Mouse (Mus musculus) ES-E14 (cell line): Measurements from ENCODE around the gene Cd207. TPM values are rescaled to one million over a fixed set of nuclear protein-coding genes. Genes with fewer than 3 reads are reported as not detected.

Source experiments
- DNase-seq: peaks from one replicate; pipeline ENCODE4 v3.0.0-alpha.2; 2013; ENCODE audit warnings: low read depth, low spot score
- H3K27ac ChIP-seq: 2 replicates; pipeline ENCODE4 v1.5.1; 2012; ENCODE audit warnings: low read depth, mild to moderate bottlenecking, low read length, moderate library complexity, mixed read lengths; ENCODE audit not compliant: poor library complexity, insufficient read depth, severe bottlenecking
- H3K36me3 ChIP-seq: 2 replicates; pipeline ENCODE4 v1.6.1; 2012; ENCODE audit warnings: mild to moderate bottlenecking, low read length, moderate library complexity, mixed read lengths; ENCODE audit not compliant: control insufficient read depth, poor library complexity, insufficient read depth, severe bottlenecking
- H3K4me1 ChIP-seq, 2 experiments: fragments of 150-350 bp in 1 of 2; sonication (generic) in 1 of 2; 2 replicates each; pipeline ENCODE4 v1.6.1; 2012; ENCODE audit warnings: low read length in 2 of 2, mild to moderate bottlenecking in 1 of 2, mixed read lengths in 1 of 2; ENCODE audit not compliant: control insufficient read depth in 2 of 2, insufficient read depth in 2 of 2, poor library complexity in 1 of 2
- H3K4me3 ChIP-seq, 2 experiments: fragments of 150-350 bp in 1 of 2; sonication (generic) in 1 of 2; 2 replicates each; pipeline ENCODE4 v1.5.1; 2012; ENCODE audit warnings: low read length in 2 of 2, low read depth in 1 of 2, mild to moderate bottlenecking in 1 of 2, mixed read lengths in 1 of 2; ENCODE audit not compliant: insufficient read depth in 1 of 2, poor library complexity in 1 of 2, severe bottlenecking in 1 of 2
- H3K9ac ChIP-seq: 2 replicates; pipeline ENCODE4 v1.6.1; 2012; ENCODE audit warnings: low read depth, mild to moderate bottlenecking, low read length, mixed read lengths; ENCODE audit not compliant: poor library complexity, insufficient read depth, severe bottlenecking
- H3K9me3 ChIP-seq: fragments of 150-350 bp; sonication (generic); 2 replicates; pipeline ENCODE4 v1.6.1; 2012; ENCODE audit warnings: low read depth, mild to moderate bottlenecking, low read length; ENCODE audit not compliant: control insufficient read depth, insufficient read depth
- CHD2 ChIP-seq: IDR thresholded peaks from 2 replicates; pipeline ENCODE4 v1.6.1; 2014; ENCODE audit warnings: mild to moderate bottlenecking, low read depth, low read length, inconsistent platforms
- HCFC1 ChIP-seq: IDR thresholded peaks from 2 replicates; pipeline ENCODE4 v1.6.1; 2012; ENCODE audit warnings: low read length, inconsistent platforms, borderline replicate concordance; ENCODE audit not compliant: insufficient read depth
- MAFK ChIP-seq: IDR thresholded peaks from 2 replicates; pipeline ENCODE4 v1.6.1; 2014; ENCODE audit warnings: mild to moderate bottlenecking, low read depth, low read length, inconsistent platforms; ENCODE audit not compliant: insufficient read depth
- ZC3H11A ChIP-seq: IDR thresholded peaks from 2 replicates; pipeline ENCODE4 v1.6.1; 2012; ENCODE audit warnings: low read depth, mild to moderate bottlenecking, inconsistent platforms, low read length, borderline replicate concordance
- ZNF384 ChIP-seq: IDR thresholded peaks from 2 replicates; pipeline ENCODE4 v1.6.1; 2012; ENCODE audit warnings: low read depth, low read length, inconsistent platforms
- in situ Hi-C, 2 experiments: fragments of 600-800 bp; cut with MboI; formaldehyde crosslinking; loops; one replicate each; pipeline ENCODE4 v1.15.1; 2025; ENCODE audit warnings: low sequenced_read_pairs in 2 of 2, inconsistent platforms in 1 of 2; ENCODE audit not compliant: unreplicated experiment in 2 of 2
- total RNA-seq: library from RNA; depleted of rRNA; stranded (reverse); fragments of 300-350 nt; gene quantifications from 2 replicates; pipeline ENCODE4 v1.2.3, GENCODE M21; 2012

The Cd207 gene
- total RNA-seq, 1 experiment, result not detected

DNA sequence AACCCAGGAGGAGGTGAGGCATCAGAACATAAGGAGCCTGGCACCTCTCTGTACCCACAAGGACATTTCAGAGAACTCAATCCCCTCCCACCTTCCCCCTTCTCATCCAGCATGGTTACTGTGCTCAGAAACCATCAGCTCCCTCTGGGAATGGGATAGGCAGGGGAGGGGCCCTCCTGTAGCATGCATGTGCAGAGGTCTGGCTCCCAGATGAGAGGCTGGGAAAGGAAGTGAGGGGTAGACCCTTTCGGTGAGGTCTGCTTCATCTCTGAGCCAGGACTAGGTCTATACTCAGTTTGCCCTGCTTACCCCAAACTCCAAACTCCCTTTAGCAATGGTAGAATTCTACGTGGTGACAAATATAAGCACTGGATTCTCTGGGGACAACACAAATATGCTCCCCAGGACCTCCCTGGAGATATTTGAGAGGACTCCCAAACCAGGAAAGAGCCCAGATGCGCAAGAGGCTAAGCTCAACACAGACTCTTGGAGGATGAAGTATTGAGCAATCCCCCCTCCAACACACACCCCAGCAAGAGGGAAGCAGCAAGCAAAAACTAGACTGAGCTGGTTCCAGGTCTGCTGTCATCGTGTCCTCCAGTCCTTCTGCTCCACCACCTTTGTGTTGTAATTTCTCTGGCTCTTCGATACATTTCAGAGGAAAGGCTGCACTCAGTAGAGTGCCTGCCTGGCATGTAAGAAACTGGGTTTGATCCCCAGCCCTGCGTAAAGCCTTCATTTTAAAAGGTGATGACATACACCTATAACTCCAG is 30.3 kb upstream of the Cd207 start:
- H3K4me3 ChIP-seq, result no peak overlapping the region

DNA sequence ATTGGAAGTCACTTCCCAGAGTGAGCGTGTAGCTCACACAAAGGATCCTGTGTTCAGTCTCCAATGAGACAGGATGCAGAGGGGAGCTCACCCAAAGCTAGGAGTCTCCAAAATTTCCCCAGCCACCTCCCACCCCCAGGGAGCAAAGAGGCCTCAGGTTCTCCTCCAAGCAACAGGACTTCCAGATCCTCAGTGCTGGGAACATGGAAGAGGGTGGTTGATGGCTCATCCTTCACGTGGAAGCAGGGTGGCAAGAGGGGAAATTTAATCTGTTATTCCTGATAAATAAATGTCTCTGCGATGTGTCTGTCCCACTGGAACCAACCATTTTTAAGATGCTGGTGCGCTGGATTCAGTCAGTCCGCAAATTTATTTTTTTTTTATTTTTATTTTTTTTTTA is 27.0 kb upstream of the Cd207 start:
- TF ChIP-seq HCFC1, result no peak
- TF ChIP-seq CHD2, result no peak
- TF ChIP-seq ZC3H11A, result no peak
- TF ChIP-seq MAFK, result no peak
- TF ChIP-seq ZNF384, result no peak
- no peak overlapping the region for H3K27ac ChIP-seq
- H3K9ac ChIP-seq, result no peak overlapping the region
- no peaks in the 10 kb centered on the region for H3K9me3 ChIP-seq
- no peak overlapping the region for H3K4me3 ChIP-seq
- in situ Hi-C loops, result loop anchor here (25.0 kb wide), 2 partner anchors 642 to 1483 kb away; partner anchors contain the start of genes Emx1 (in 2 of the 2), Aup1 (in 1 of the 2), Dqx1 (in 1 of the 2) and Htra2 (in 1 of the 2)
- peaks cover 0 to 2% of the 10 kb centered on the region in 2 experiments; a peak in 1 of 4 replicates for H3K4me1 ChIP-seq
- no peak for DNase-seq
- H3K36me3 ChIP-seq, result no peaks in the 10 kb centered on the region

More for the DNA sequence above, 30.3 kb upstream of the Cd207 start:
- H3K27ac ChIP-seq, result no peak overlapping the region
- peaks cover 0 to 4% of the 10 kb centered on the region in 2 experiments; a peak in 1 of 4 replicates for H3K4me1 ChIP-seq
- H3K9ac ChIP-seq, result no peak overlapping the region
- H3K36me3 ChIP-seq, result no peaks in the 10 kb centered on the region
- in situ Hi-C loops, result loop anchor here (25.0 kb wide), 2 partner anchors 646 to 1479 kb away; partner anchors contain the start of genes Emx1 (in 2 of the 2), Aup1 (in 1 of the 2), Dqx1 (in 1 of the 2) and Htra2 (in 1 of the 2)
- no peak for DNase-seq
- TF ChIP-seq CHD2 (no peak), ZNF384 (no peak), HCFC1 (no peak), MAFK (no peak), ZC3H11A (no peak)
- no peaks in the 10 kb centered on the region for H3K9me3 ChIP-seq

DNA sequence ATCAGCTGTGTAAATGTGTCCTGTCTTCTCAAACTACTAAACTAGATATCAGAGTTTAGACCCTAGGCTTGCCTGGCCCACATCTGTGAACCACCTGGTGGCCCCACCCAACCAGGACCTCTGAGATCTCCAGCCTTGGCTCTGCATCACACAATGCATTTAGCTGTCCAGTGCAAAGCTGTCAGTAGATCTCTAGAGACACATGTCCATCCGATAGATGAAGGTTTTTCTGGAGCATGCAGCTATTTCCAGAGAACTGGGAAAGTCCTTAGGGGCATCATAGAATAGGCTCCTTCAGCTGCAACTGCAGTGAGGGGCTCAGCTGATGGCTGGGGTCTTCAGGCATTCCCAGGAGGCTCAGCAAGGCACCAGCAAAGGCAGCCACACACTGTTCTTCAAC is 26.6 kb upstream of the Cd207 start:
- Histone ChIP-seq H3K27ac (no peak overlapping the region), H3K36me3 (no peaks in the 10 kb centered on the region), H3K9me3 (no peaks in the 10 kb centered on the region), H3K4me3 (no peak overlapping the region), H3K9ac (no peak overlapping the region), H3K4me1 (peaks cover 0 to 2% of the 10 kb centered on the region in 2 experiments; a peak in 1 of 4 replicates)
- DNase-seq, result no peak
- no peak for TF ChIP-seq MAFK
- no peak for TF ChIP-seq CHD2
- TF ChIP-seq HCFC1, result no peak
- no peak for TF ChIP-seq ZC3H11A
- TF ChIP-seq ZNF384, result no peak
- in situ Hi-C loops, result loop anchor here (25.0 kb wide), 2 partner anchors 642 to 1483 kb away; partner anchors contain the start of genes Emx1 (in 2 of the 2), Aup1 (in 1 of the 2), Dqx1 (in 1 of the 2) and Htra2 (in 1 of the 2)

DNA sequence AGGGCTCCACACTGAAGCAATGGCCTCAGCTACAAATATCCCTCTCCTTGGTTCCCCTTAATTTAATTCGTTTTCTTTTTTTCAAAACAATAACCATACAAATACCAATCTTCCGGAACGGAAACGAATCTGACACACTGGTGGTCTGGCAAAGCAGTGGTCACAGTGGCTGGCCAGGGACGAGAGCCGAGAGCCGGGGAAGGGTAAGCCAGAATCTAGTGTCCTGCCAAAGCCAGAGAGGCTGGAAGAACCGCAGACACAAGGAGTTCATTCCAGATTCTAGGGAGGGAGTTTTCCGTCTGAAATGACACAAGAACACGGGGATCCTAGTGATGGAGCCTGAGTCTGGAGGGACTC is 26.0 kb upstream of the Cd207 start:
- no peaks in the 10 kb centered on the region for H3K36me3 ChIP-seq
- H3K4me1 ChIP-seq, result peaks cover 0 to 2% of the 10 kb centered on the region in 2 experiments; a peak in 2 of 4 replicates
- no peaks in the 10 kb centered on the region for H3K9me3 ChIP-seq
- in situ Hi-C loops, result loop anchor here (25.0 kb wide), 2 partner anchors 641 to 1484 kb away; partner anchors contain the start of genes Emx1 (in 2 of the 2), Aup1 (in 1 of the 2), Dqx1 (in 1 of the 2) and Htra2 (in 1 of the 2)
- no peak overlapping the region for H3K4me3 ChIP-seq
- no peak overlapping the region for H3K27ac ChIP-seq
- no peak for DNase-seq
- TF ChIP-seq ZC3H11A (no peak), CHD2 (no peak), MAFK (no peak), HCFC1 (no peak), ZNF384 (no peak)
- H3K9ac ChIP-seq, result no peak overlapping the region
